Mouse (Mus musculus): ENCODE results near the gene Fstl1.

Gene Fstl1

GRCm38 (mm10) chr16:37868506-37869469 lies 92.1 kb downstream of the Fstl1 start:
- peak; percentile 80 for DNase-seq (ENCODE audit: extremely low spot score)

- DNase-seq (ENCODE audit: extremely low spot score), result no peak
These were observed 93.0 kb downstream of the Fstl1 start for GRCm38 (mm10) chr16:37869470-37870231.

- no peak for DNase-seq (ENCODE audit: extremely low spot score)
These were observed 94.5 kb downstream of the Fstl1 start for GRCm38 (mm10) chr16:37871112-37871715.

GRCm38 (mm10) chr16:37874501-37875235 lies 98.0 kb downstream of the Fstl1 start:
- no peak for DNase-seq (ENCODE audit: extremely low spot score)

- DNase-seq (ENCODE audit: extremely low spot score), result no peak
These were observed 100.7 kb downstream of the Fstl1 start for GRCm38 (mm10) chr16:37877406-37877805.

GRCm38 (mm10) chr16:37878951-37879505 lies 102.4 kb downstream of the Fstl1 start:
- DNase-seq (ENCODE audit: extremely low spot score), result no peak

DNA sequence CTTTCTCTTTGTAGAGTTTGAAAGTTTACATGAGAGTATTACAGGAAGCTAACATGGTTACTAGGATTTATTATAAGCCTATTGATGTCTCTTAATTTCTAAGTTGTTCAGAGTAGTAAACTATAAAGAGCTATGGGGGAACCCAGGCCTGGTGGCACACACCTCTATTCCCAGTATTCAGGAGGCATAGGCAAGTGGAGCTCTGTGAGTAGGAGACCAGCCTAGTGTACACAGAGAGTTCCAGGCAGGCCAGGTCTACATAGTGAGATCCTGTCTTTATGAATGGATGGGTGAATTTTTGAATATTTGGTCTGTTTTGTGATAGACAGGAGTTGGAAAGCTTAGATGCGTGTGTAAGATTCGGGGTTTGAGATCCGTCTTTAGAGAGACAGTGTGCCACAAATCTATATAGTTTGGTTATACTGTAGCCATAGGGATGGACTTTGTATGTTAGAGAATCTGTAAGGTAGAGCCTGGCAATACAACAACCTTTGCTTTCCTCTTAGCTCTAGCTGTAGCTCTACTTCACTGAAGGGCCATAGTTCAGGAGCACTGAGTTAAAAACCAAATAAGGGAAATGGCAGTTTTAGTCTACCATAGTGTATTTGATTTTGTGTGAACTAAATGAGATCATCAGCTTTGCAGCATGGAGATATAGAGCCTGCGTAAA lies 103.2 kb downstream of the Fstl1 start:
- no peak for DNase-seq (ENCODE audit: extremely low spot score)

DNA sequence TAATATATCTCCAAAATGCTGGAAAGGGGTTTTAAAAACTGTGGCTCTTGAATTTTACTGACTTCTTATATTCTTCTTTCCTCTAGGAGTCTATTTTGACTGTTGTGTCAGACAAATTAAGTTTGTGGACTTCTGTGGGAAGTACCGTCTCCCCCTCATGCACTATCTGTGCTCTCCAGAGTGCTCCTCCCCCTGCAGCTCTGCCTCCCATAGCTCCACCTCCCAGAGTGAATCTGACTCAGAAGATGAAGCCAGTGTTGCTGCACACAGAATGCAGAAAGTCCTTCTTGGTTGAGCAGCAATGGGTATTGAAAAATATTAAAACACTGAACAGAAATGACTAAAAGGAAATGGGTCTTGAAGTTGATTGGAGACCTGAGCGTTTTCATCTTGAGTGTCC lies 104.5 kb downstream of the Fstl1 start:
- DNase-seq (ENCODE audit: extremely low spot score), result no peak

Data from embryo, embryonic 9.5 days (tissue).